Comparison of ENCODE assay signal across 10 mouse cellular contexts in the genomic region with DNA sequence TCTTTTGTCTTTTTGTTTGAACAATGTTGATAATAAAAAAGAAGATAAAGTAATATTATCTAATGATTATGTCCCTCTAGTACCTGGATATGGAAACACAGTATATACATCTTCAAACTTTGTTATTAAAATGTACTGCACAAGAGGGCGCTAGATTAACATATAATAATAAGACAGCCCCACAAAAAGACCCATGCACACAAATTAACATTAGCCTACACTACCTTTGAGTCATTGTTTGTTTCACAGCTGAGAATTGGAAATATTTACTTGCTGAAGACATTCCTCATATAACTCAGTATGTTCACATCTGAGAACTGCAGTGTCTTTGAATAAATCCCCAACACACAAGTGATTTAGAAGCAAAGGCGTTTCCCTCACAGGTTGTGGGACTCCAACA. TPM values are rescaled to one million over a fixed set of nuclear protein-coding genes. Genes with fewer than 3 reads are reported as not detected.
DNase-seq lines count a peak whose midpoint lies in the region; ATAC-seq and TF ChIP-seq lines count a peak whose summit lies in the region.
"Had no signal": no experiment of that assay in that cellular context is flagged by ENCODE, and none has a peak within 500 bp of the region (broad histone marks: within the 10 kb centered on the region; RNA-seq: fewer than 3 reads in every experiment).

No protein-coding gene starts in this region.

- WGBS in kidney, postnatal 0 days, result 48% methylated on average over 2 of the region's 2 CpGs
- WGBS in midbrain, embryonic 13.5 days, result 47% methylated on average over 2 of the region's 2 CpGs

- no peaks in the 10 kb centered on the region for H3K9me3 ChIP-seq in kidney, postnatal 0 days (replicated peaks; ENCODE audit: low read length)
- no peaks in the 10 kb centered on the region for H3K9me3 ChIP-seq in midbrain, embryonic 13.5 days
- H3K9me3 ChIP-seq: heart, embryonic 15.5 days had no signal

- no peak overlapping the region for H3K27ac ChIP-seq in kidney, postnatal 0 days
- H3K27ac ChIP-seq in midbrain, embryonic 13.5 days, result no peak overlapping the region
- H3K27ac ChIP-seq: heart, embryonic 15.5 days had no signal

- no peaks in the 10 kb centered on the region; the same call in 1 of the 2 replicates for H3K4me1 ChIP-seq in kidney, postnatal 0 days (replicated peaks; ENCODE audit: insufficient read depth, low read length)
- 0 out of 2 replicates have a peak, but pooled peaks cover 4% of the 10 kb centered on the region for H3K4me1 ChIP-seq in midbrain, embryonic 13.5 days (replicated peaks)

- ATAC-seq in kidney, postnatal 0 days (replicated peaks; ENCODE audit: low FRiP score, low read depth), result no peak
- ATAC-seq in midbrain, embryonic 13.5 days, result peak; percentile 46; the same call in 1 of the 2 replicates

- no peaks in the 10 kb centered on the region for H3K27me3 ChIP-seq in kidney, postnatal 0 days (ENCODE audit: insufficient read depth, low read length)
- no peaks in the 10 kb centered on the region for H3K27me3 ChIP-seq in midbrain, embryonic 13.5 days

- DNase-seq in kidney, postnatal 0 days (ENCODE audit: low spot score), result peak; percentile 78
- DNase-seq in kidney, postnatal 14 days, result no peak
- peak; percentile 12 for DNase-seq in ES-CJ7 (ENCODE audit: low read depth, low spot score)
- DNase-seq in c-Kit-positive CD71-positive TER-119-negative erythroid progenitor cells, embryonic 14.5 days (ENCODE audit: low read depth), result peak; percentile 17
- DNase-seq in thymus, postnatal 36 days, result no peak
- DNase-seq in urinary bladder, postnatal 14 days (ENCODE audit: low spot score), result no peak
- no peak for DNase-seq in cerebellum, adult 9-11 months

- H3K4me3 ChIP-seq in kidney, postnatal 0 days (replicated peaks; ENCODE audit: low read depth, low read length), result no peak overlapping the region
- no peak overlapping the region for H3K4me3 ChIP-seq in midbrain, embryonic 13.5 days (replicated peaks)
- H3K4me3 ChIP-seq: heart, embryonic 15.5 days had no signal

- TF ChIP-seq CTCF in kidney, postnatal 0 days (IDR thresholded peaks at IDR 0.05; ENCODE audit: low read depth), result peak; percentile 68

- H3K36me3 ChIP-seq in kidney, postnatal 0 days (ENCODE audit: insufficient read depth, low read length), result no peaks in the 10 kb centered on the region
- no peaks in the 10 kb centered on the region for H3K36me3 ChIP-seq in midbrain, embryonic 13.5 days
- H3K36me3 ChIP-seq: heart, embryonic 15.5 days had no signal

- H3K4me2 ChIP-seq in kidney, postnatal 0 days (ENCODE audit: low read length), result no peak overlapping the region
- no peak overlapping the region for H3K4me2 ChIP-seq in midbrain, embryonic 13.5 days (replicated peaks)
- H3K4me2 ChIP-seq: heart, embryonic 15.5 days had no signal

- no peak overlapping the region for H3K9ac ChIP-seq in kidney, postnatal 0 days (ENCODE audit: low read depth, low read length)
- no peak overlapping the region for H3K9ac ChIP-seq in midbrain, embryonic 13.5 days (replicated peaks)
- H3K9ac ChIP-seq: heart, embryonic 15.5 days had no signal

RNA-seq across cellular contexts. Expression of gene Arg1, which starts 33.8 kb away (rescaled TPM):
- 1.6 and 2.0 TPM in 2 replicates for polyA plus RNA-seq in kidney, postnatal 0 days (2015; fragmentation: Nextera tagmentation; extraction: Ambion mirVana)
- 0.81 and 1.4 TPM in 2 replicates for polyA plus RNA-seq in midbrain, embryonic 13.5 days (2015; fragmentation: Nextera tagmentation; extraction: Ambion mirVana)
- polyA plus RNA-seq: spleen, adult 2 months had no signal

Comparison
In these comparisons a context has a peak if more than half of its experiments do, and no peak if none do; other contexts are left out.
1. DNase-seq: peak in kidney, postnatal 0 days (single experiment), ES-CJ7 (single experiment) and c-Kit-positive CD71-positive TER-119-negative erythroid progenitor cells, embryonic 14.5 days (single experiment); none in kidney, postnatal 14 days (single experiment), thymus, postnatal 36 days (0 of 2), urinary bladder, postnatal 14 days (single experiment) and cerebellum, adult 9-11 months (single experiment).